Comparison of ENCODE assay signal across 7 mouse cellular contexts in genomic region chr5:137601365-137601729, GRCm38 (mm10). TPM values are rescaled to one million over a fixed set of nuclear protein-coding genes. Genes with fewer than 3 reads are reported as not detected.
DNase-seq lines count a peak whose midpoint lies in the region; ATAC-seq lines count a peak whose summit lies in the region.

No protein-coding gene starts in this region.

- 1% methylated on average over 22 of the region's 22 CpGs for WGBS in midbrain, embryonic 11.5 days

- peak overlapping the region; percentile 49 for H3K4me3 ChIP-seq in midbrain, embryonic 11.5 days (ENCODE audit: low read depth, low read length)

- ATAC-seq in midbrain, embryonic 11.5 days (ENCODE audit: low FRiP score) = no peak

- peak; percentile 74 for DNase-seq in ES-CJ7 (ENCODE audit: low read depth, low spot score)
- DNase-seq in T-cell, adult 2 months (ENCODE audit: low spot score) = peak; percentile 20
- DNase-seq in heart, adult 8-10 months (ENCODE audit: low spot score) = peak; percentile 23
- peak; percentile 61 for DNase-seq in kidney, postnatal 10 days
- peak; percentile 95 for DNase-seq in midbrain, embryonic 11.5 days (ENCODE audit: low spot score, missing footprints)
- DNase-seq in frontal cortex, postnatal 25 days (ENCODE audit: low spot score in 2 of 2) = no peak
- no peak for DNase-seq in c-Kit-positive CD71-positive TER-119-positive erythroid progenitor cells, embryonic 14.5 days (ENCODE audit: low spot score)

- H3K9ac ChIP-seq in midbrain, embryonic 11.5 days (ENCODE audit: low read length) = peak overlapping the region; percentile 57; the same call in 1 of the 2 replicates

- H3K27me3 ChIP-seq in midbrain, embryonic 11.5 days (ENCODE audit: control insufficient read depth, insufficient read depth, low read length) = no peaks in the 10 kb centered on the region

- H3K9me3 ChIP-seq in midbrain, embryonic 11.5 days (ENCODE audit: control insufficient read depth, low read length) = no peaks in the 10 kb centered on the region

- no peaks in the 10 kb centered on the region; the same call in 1 of the 2 replicates for H3K36me3 ChIP-seq in midbrain, embryonic 11.5 days (ENCODE audit: control insufficient read depth, insufficient read depth, low read length)

- peaks cover 14% of the 10 kb centered on the region for H3K4me1 ChIP-seq in midbrain, embryonic 11.5 days (ENCODE audit: control insufficient read depth, insufficient read depth, low read length)

- H3K4me2 ChIP-seq in midbrain, embryonic 11.5 days = peak overlapping the region; percentile 92

- no peak overlapping the region for H3K27ac ChIP-seq in midbrain, embryonic 11.5 days (ENCODE audit: low read depth, low read length)

RNA-seq across cellular contexts. Expression of gene Mospd3, which starts 0.5 kb away (rescaled TPM):
- 10 to 100 TPM in 3 of 4 experiments, 1 to 10 TPM in 1; 9.0 to 17.6 (median 14.4) TPM for total RNA-seq in heart, adult 8-10 months (2022)
- polyA plus RNA-seq in midbrain, embryonic 11.5 days (2014; fragmentation: Nextera tagmentation; extraction: Ambion mirVana) = 19.0 and 19.8 TPM in 2 replicates

RNA-seq across cellular contexts. Expression of gene Pcolce, which starts 12.2 kb away (rescaled TPM):
- total RNA-seq in heart, adult 8-10 months (2022) = 10 to 100 TPM; 38.9 to 46.0 (median 42.2) TPM
- polyA plus RNA-seq in midbrain, embryonic 11.5 days (2014; fragmentation: Nextera tagmentation; extraction: Ambion mirVana) = 58.8 and 61.4 TPM in 2 replicates

RNA-seq across cellular contexts. Expression of gene Fbxo24, which starts 27.5 kb away (rescaled TPM):
- under 1 TPM; 0.19 to 0.29 (median 0.23) TPM for total RNA-seq in heart, adult 8-10 months (2022)
- polyA plus RNA-seq in midbrain, embryonic 11.5 days (2014; fragmentation: Nextera tagmentation; extraction: Ambion mirVana) = 0.10 and 0.16 TPM in 2 replicates

RNA-seq across cellular contexts. Expression of gene Lrch4, which starts 27.6 kb away (rescaled TPM):
- total RNA-seq in heart, adult 8-10 months (2022) = 10 to 100 TPM; 13.1 to 17.8 (median 17.1) TPM
- 27.3 and 28.3 TPM in 2 replicates for polyA plus RNA-seq in midbrain, embryonic 11.5 days (2014; fragmentation: Nextera tagmentation; extraction: Ambion mirVana)

RNA-seq across cellular contexts. Expression of gene Gm20605, which starts 27.6 kb away (rescaled TPM):
- 1 to 10 TPM; 2.3 to 4.2 (median 2.7) TPM for total RNA-seq in heart, adult 8-10 months (2022)
- polyA plus RNA-seq in midbrain, embryonic 11.5 days (2014; fragmentation: Nextera tagmentation; extraction: Ambion mirVana) = 4.5 and 5.8 TPM in 2 replicates

Comparison
In these comparisons a context has a peak if more than half of its experiments do, and no peak if none do; other contexts are left out.
1. DNase-seq: peak in ES-CJ7 (single experiment), T-cell, adult 2 months (single experiment), heart, adult 8-10 months (single experiment), kidney, postnatal 10 days (single experiment) and midbrain, embryonic 11.5 days (single experiment); none in frontal cortex, postnatal 25 days (0 of 2) and c-Kit-positive CD71-positive TER-119-positive erythroid progenitor cells, embryonic 14.5 days (single experiment).